Mouse (Mus musculus) megakaryocyte, embryonic 14.5 days (primary cell): ENCODE measurements around the gene Tmem220.

ENCODE experiments used
- FLI1 ChIP-seq: IDR thresholded peaks from 2 replicates; pipeline ENCODE4 v1.6.1; 2012; ENCODE audit warnings: low read length, inconsistent platforms, mixed read lengths
- GATA1 ChIP-seq: IDR thresholded peaks from 3 replicates; pipeline ENCODE4 v1.6.1; 2012; ENCODE audit warnings: mixed read lengths, low read length, inconsistent platforms, borderline replicate concordance

DNA sequence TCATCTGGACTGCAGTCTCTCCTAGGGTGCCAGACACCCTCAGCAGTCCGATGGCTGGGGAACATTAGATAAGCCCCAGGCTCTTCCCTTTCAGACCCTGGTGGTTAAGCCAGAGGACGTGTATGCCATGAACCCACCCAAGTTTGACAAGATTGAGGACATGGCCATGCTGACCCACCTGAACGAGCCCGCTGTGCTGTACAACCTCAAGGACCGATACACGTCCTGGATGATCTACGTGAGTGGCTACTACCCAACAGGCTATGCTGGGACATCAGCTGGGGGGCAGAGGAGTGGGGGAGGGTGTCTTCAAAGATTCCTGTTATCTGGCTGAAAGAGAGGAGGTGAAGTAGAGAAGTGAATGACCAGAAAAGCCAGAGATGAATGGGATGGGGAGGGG, 57.2 kb downstream of the Tmem220 start:
- TF ChIP-seq GATA1 (no peak), FLI1 (no peak)
